Mouse (Mus musculus) brown adipose tissue, adult 24 weeks (tissue): Measurements from ENCODE around the gene Anks1b. TPM values are rescaled to one million over a fixed set of nuclear protein-coding genes. Genes with fewer than 3 reads are reported as not detected.

Source experiments
- H3K27ac ChIP-seq: fragments of 200-500 bp; replicated peaks from 2 replicates; pipeline ENCODE4 v1.5.1; 2012; ENCODE audit warnings: low read depth, mild to moderate bottlenecking, low read length
- H3K4me1 ChIP-seq: fragments of 200-500 bp; 2 replicates; pipeline ENCODE4 v1.6.1; 2012; ENCODE audit warnings: low read length, mixed read lengths; ENCODE audit not compliant: control insufficient read depth, insufficient read depth, insufficient read length
- H3K4me3 ChIP-seq: fragments of 200-500 bp; 2 replicates; pipeline ENCODE4 v1.5.1; 2012; ENCODE audit warnings: low read depth, mild to moderate bottlenecking, low read length, moderate library complexity; ENCODE audit not compliant: insufficient read depth
- polyA plus RNA-seq: library from polyadenylated mRNA; stranded (reverse); fragments of >200 nt; gene quantifications from 2 replicates; pipeline ENCODE4 v1.2.4, GENCODE M21; 2012; ENCODE audit not compliant: missing spikeins, insufficient read depth, insufficient read length

Anks1b gene
- polyA plus RNA-seq, 1 experiment, result not detected

GRCm38 (mm10) chr10:90751889-90752288 is 878.6 kb downstream of the Anks1b start:
- no peak overlapping the region for H3K27ac ChIP-seq
- no peaks in the 10 kb centered on the region for H3K4me1 ChIP-seq
- H3K4me3 ChIP-seq, result no peak overlapping the region

GRCm38 (mm10) chr10:90753106-90753505 is 879.8 kb downstream of the Anks1b start:
- H3K4me1 ChIP-seq, result no peaks in the 10 kb centered on the region
- H3K27ac ChIP-seq, result no peak overlapping the region
- no peak overlapping the region for H3K4me3 ChIP-seq

- H3K4me3 ChIP-seq, result no peak overlapping the region
- no peak overlapping the region for H3K27ac ChIP-seq
- no peaks in the 10 kb centered on the region for H3K4me1 ChIP-seq
Observed at GRCm38 (mm10) chr10:90757773-90758172, 884.5 kb downstream of the Anks1b start.

GRCm38 (mm10) chr10:90759929-90760328 is 886.6 kb downstream of the Anks1b start:
- Histone ChIP-seq H3K4me1 (no peaks in the 10 kb centered on the region), H3K27ac (no peak overlapping the region), H3K4me3 (no peak overlapping the region)

GRCm38 (mm10) chr10:90766261-90766660 is 893.0 kb downstream of the Anks1b start:
- Histone ChIP-seq H3K4me3 (no peak overlapping the region), H3K4me1 (no peaks in the 10 kb centered on the region), H3K27ac (no peak overlapping the region)

GRCm38 (mm10) chr10:90770403-90770955 is 897.2 kb downstream of the Anks1b start:
- no peaks in the 10 kb centered on the region for H3K4me1 ChIP-seq
- no peak overlapping the region for H3K27ac ChIP-seq
- no peak overlapping the region for H3K4me3 ChIP-seq

- Histone ChIP-seq H3K4me3 (no peak overlapping the region), H3K27ac (no peak overlapping the region), H3K4me1 (no peaks in the 10 kb centered on the region)
Observed at GRCm38 (mm10) chr10:90771046-90771445, 897.7 kb downstream of the Anks1b start.

GRCm38 (mm10) chr10:90771471-90772226 is 898.3 kb downstream of the Anks1b start:
- H3K4me3 ChIP-seq, result no peak overlapping the region
- no peaks in the 10 kb centered on the region for H3K4me1 ChIP-seq
- no peak overlapping the region for H3K27ac ChIP-seq

GRCm38 (mm10) chr10:90779561-90780400 is 906.5 kb downstream of the Anks1b start:
- no peak overlapping the region for H3K4me3 ChIP-seq
- H3K4me1 ChIP-seq, result no peaks in the 10 kb centered on the region
- H3K27ac ChIP-seq, result no peak overlapping the region

GRCm38 (mm10) chr10:90784981-90785650 is 911.8 kb downstream of the Anks1b start:
- Histone ChIP-seq H3K27ac (no peak overlapping the region), H3K4me3 (no peak overlapping the region), H3K4me1 (no peaks in the 10 kb centered on the region)

GRCm38 (mm10) chr10:90785680-90786079 is 912.4 kb downstream of the Anks1b start:
- Histone ChIP-seq H3K4me1 (no peaks in the 10 kb centered on the region), H3K27ac (no peak overlapping the region), H3K4me3 (no peak overlapping the region)

GRCm38 (mm10) chr10:90803112-90803511 is 929.8 kb downstream of the Anks1b start:
- Histone ChIP-seq H3K4me1 (no peaks in the 10 kb centered on the region), H3K4me3 (no peak overlapping the region), H3K27ac (no peak overlapping the region)

- H3K27ac ChIP-seq, result no peak overlapping the region
- no peak overlapping the region for H3K4me3 ChIP-seq
- no peaks in the 10 kb centered on the region for H3K4me1 ChIP-seq
Observed at GRCm38 (mm10) chr10:90804602-90805095, 931.3 kb downstream of the Anks1b start.

- Histone ChIP-seq H3K4me3 (no peak overlapping the region), H3K27ac (no peak overlapping the region), H3K4me1 (no peaks in the 10 kb centered on the region)
Observed at GRCm38 (mm10) chr10:90808616-90809310, 935.5 kb downstream of the Anks1b start.
